Mouse (Mus musculus) v-Abl transformed pro-B cells (cell line): ENCODE results near the gene Thra.

ENCODE experiments used
- in situ Hi-C, 2 experiments: fragments of 400-800 bp; cut with MboI; formaldehyde crosslinking; loops; one replicate each; pipeline ENCODE4 v1.15.1; 2025; ENCODE audit not compliant: unreplicated experiment in 2 of 2

Gene Thra

DNA sequence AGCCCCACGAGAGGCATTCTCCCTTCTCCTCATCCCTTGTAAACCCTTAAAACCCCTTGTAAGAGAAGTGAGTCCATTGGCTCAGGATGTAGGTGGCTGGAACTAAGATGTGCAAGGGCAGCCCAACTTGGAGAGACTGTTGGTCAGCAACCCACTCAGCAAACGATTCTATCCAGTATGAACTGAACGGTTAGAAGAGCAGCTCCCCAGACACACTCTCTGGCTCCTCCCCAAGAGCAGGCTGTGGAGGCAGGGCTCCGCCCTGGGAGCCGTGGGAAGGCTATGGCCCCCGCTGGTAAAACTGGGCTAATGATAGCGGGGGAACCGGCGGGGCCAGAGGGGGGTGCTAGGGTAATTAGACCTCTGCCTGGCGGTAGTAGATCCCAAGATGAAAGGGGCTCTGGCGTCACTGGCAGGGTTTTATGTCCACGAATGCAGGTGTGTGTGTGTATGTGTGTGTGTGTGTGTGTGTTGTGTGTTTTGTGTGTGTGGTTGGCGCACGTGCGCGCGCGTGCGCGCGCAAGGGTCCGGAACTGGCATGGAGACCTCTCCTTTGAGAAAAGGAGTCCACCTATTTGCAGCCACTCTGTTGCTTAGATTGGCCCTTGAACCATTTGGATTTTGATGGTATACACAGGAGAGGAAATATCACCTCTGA lies at the start of gene Thra:
Gene Thra, plus strand, starts transcription at position 246 of the 658 bp plus-strand sequence.
- in situ Hi-C loops: loop anchor here in 1 of 2 experiments (10.0 kb wide), 1 partner anchor 746 kb away; the partner anchor contains the start of gene Arl5c

DNA sequence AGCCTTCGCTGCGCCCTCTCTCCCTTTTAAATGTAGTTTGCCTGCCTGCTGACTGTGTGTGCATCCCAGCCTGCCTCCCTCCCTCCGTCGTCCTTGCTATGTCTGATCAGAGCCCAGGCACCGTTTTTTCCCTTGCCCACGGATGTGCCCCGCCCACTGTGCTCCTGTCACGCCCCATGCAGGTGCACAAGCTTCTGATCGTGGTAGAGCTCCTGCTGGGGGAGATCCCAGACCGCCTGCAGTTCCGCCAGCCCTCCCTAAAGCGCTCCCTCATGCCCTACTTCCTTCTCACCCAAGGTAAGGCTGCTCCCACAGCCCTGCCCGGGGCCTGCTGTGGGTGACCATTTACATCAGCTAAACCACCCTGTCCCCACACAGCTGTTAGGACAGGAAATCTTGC lies 47.2 kb upstream of the Thra start:
- in situ Hi-C loops: no loop called here

DNA sequence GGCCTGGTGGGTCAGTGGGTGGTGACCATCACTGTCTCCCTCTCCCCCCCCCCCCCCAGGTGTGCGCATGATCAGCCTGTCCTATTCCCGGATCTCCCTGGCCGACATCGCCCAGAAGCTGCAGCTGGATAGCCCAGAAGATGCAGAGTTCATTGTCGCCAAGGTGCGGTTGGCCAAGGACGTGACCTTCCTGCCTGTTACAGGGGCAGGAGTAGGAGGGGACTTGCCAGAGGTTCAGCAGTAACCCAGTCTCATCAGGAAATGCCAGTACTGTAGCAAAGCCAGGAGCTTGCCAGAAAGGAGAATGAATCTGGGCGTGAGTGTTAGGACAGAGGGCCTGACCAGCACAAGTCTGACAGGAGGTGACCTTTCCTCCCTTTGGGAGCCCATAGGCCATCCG lies 46.7 kb upstream of the Thra start:
- in situ Hi-C loops: no loop called here

DNA sequence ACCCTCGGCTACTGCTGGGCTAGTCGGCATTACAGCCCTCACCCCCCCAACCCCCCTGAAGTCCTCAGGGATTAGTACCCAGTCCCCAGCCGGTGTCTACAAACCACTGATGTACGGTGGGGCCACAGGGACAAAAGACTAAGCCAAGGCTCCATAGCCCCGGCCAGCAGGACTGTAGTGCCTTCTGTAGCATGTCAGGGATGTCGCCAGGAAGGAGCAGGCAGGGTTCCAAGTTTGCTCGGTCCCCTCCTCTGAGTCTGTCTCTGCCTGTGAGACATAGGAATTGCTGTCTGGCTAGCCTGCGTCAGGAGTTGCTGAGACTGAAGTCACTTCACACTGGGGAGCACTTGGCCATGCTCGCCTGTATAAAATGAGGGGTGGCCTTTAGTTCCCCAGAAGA lies 46.1 kb upstream of the Thra start:
- in situ Hi-C loops: no loop called here

DNA sequence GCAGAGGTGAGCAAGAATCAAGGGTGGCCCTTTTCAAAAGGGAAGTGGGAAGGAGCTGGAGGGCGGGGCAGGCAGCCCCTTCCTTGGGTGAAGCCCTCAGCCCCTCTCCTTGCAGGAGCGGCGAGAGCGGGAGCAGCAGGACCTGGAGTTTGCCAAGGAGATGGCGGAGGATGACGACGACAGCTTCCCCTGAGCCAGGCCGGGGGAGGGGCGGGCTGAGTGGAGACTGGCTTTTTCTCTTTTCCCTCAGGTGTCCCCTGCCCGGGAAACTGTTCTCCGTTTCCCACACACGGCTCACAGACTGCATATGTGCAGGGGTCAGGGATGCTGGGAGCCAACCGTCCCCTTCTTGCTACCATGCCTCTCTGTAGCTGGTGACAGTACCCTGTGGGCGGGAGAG lies 45.0 kb upstream of the Thra start:
- in situ Hi-C loops: loop anchor here in 1 of 2 experiments (5.0 kb wide), 1 partner anchor 217 kb away; no protein-coding TSS in a partner anchor

DNA sequence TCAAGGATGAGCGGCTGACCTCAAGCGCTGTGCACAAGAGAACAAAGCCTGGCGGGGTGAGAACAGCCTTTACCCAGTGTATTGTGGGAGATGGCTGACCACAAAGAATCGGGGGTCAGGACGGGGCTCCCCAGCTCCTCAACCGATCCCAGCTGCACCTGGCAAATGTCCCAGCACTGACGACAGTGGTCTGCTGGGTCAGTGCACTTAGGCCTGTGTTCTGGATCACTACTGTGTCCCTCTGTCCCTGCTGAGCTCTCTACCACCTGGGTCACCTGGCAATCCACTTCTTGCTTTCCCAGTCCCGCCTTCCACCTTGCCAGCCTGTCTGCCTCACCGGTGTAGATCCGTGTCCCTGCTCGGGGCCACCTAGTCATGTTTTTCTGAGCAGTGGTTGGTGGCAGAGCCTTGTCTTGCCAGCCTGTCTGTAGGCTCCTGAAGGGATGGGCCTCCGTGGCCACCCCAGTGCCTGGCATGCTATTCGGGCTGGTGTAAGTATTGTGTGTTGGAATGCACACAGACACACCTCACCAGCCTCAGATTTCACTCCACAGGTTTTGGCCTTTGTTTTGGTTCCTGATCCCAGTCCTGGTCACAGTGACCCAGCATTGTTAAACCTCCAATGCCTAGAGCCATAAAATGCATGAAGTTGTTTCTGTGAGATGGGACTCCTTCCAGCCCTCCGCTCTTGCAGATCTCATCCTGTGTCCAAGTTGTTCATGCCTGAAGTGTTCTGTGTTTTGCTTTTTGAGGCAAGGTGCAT lies 43.8 kb upstream of the Thra start:
- in situ Hi-C loops: loop anchor here in 1 of 2 experiments (5.0 kb wide), 1 partner anchor 216 kb away; no protein-coding TSS in a partner anchor

DNA sequence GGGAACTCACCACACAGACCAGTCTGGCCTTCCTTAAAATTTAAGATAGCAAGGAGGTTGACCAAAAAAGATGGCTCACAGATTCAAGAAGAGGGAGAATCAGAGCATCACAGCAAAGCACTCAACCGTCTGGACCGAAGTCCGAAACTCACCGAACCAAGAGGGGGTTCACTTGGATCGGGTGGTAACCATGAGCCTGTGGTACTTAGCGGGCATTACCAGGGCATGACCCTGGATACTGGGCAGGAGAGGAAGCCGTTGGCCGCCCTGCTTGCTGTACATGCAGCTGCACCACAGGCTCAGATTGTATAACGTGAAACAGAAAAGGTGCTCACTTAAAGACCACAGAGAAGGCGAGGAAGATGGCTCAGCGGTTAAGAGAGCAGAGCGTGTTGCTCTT lies 43.2 kb upstream of the Thra start:
- in situ Hi-C loops: loop anchor here in 1 of 2 experiments (5.0 kb wide), 1 partner anchor 215 kb away; no protein-coding TSS in a partner anchor

DNA sequence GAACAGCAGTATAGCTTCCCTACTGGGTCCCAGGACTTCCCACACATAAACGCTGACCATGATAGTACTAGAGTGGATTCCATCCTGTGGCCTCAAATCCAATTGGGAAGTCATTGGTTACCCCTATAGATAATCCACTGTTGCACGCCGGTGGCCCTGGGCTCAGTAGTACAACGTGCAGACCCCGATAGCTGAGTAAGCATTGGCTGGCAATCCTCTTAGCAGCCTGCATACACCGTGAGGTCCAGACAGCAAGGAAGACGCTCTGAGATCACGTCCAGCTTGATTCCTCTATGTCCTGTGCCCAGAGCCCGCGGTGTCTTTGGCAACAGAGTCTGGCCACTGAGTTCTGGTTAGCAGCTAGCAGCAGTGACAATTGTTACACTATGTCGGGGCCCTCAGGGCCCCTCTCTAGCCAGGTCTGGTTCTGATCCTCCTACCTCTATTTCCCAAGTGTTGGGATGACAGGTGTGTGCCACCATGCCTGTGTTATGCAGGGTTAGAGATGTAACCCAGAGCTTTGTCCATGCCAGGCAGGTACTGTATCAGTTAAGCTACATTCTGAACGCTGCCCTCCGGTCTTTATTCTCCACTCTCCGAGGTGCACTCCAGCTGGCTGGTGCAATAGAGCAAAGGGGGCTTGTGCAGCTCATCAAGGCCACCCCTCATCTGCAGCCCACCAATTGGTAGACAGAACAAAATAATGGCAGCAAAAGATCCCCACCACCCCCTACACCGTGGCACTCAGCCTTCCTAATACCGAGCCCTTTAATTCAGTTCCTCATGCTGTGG lies 41.4 kb upstream of the Thra start:
- in situ Hi-C loops: loop anchor here in 1 of 2 experiments (5.0 kb wide), 1 partner anchor 213 kb away; no protein-coding TSS in a partner anchor

DNA sequence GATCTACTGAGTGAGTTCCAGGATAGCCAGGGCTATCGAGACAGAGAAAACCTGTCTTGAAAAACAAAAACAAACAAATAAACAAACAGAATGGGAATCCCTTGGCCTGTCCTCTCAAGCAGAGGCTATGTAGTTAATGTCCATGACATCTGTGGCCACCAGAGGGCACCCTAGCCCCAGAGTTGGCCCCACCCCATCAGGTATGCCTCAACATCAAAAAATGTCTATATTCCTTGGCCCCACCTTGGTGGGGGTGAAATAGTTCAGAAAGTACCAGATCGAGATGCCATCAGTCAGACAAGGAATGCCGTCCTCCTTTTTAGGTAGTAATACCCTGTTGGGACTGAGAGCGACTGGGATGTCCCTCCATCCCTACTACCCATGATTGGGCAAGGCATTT lies 40.5 kb upstream of the Thra start:
- in situ Hi-C loops: loop anchor here (5.0 to 25.0 kb wide), 2 partner anchors 212 to 1612 kb away; partner anchors contain the start of gene Eif1 (in 1 of the 2)

DNA sequence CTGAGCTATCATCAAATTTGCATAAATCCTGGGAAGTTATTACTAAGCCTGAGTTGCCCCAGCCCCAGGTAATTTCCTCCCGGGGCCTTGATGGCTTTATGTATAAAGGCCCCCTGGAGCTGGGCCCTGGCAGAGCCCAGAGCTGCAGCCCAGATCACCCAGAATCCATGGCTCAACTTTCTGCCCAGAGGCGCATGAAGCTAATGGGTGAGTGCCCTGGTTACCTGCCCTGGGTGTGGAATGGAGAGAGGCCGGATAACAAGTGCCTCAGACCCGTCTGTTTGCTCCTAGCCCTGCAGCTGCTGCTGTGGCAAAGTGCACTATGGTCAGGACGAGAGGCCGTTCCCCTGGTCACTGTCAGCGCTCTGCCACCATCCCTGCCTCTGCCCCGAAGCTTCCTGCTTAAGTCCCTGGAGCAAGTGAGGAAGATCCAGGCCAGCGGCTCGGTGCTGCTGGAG lies 39.2 kb upstream of the Thra start, which contains the start of gene Csf3:
Gene Csf3, plus strand, starts transcription at position 51 of the 458 bp plus-strand sequence.
- in situ Hi-C loops: loop anchor here (5.0 to 25.0 kb wide), 2 partner anchors 211 to 1611 kb away; partner anchors contain the start of gene Eif1 (in 1 of the 2)

DNA sequence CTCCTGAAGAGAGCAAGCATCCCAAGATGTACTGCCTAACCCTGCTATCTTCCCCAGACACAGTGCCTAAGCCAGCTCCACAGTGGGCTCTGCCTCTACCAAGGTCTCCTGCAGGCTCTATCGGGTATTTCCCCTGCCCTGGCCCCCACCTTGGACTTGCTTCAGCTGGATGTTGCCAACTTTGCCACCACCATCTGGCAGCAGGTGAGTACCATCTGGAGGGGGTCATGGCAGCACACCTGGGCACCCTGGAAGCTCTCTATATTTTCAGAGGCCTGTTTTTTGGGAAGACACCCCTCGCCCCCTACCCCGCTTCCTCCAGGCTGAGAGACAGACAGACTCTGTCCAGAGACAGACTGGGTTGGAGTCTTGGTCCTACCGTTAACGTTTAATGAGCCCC lies 38.1 kb upstream of the Thra start:
- in situ Hi-C loops: loop anchor here (5.0 to 25.0 kb wide), 2 partner anchors 210 to 1610 kb away; partner anchors contain the start of gene Eif1 (in 1 of the 2)

DNA sequence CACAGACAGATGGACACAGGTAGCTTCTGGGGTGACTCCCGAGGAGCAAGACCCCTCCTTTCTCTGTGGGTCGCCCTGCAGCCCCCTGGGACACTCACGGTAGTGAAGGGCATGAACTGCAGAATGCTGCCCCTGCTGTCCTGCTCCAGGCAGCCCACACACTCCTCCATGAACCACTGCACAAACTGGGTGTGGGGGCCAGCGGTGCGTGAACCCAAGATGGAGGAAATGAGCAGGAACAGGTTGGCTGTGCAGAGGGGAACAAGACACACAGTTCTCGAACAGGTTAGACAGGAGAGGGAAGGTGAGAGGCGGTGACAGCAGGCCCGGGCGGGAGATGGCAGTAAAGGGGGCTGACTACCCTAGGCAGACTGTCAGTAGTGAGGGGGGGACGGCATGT lies 35.4 kb upstream of the Thra start:
- in situ Hi-C loops: loop anchor here in 1 of 2 experiments (25.0 kb wide), 1 partner anchor 1607 kb away; the partner anchor contains the start of gene Eif1

DNA sequence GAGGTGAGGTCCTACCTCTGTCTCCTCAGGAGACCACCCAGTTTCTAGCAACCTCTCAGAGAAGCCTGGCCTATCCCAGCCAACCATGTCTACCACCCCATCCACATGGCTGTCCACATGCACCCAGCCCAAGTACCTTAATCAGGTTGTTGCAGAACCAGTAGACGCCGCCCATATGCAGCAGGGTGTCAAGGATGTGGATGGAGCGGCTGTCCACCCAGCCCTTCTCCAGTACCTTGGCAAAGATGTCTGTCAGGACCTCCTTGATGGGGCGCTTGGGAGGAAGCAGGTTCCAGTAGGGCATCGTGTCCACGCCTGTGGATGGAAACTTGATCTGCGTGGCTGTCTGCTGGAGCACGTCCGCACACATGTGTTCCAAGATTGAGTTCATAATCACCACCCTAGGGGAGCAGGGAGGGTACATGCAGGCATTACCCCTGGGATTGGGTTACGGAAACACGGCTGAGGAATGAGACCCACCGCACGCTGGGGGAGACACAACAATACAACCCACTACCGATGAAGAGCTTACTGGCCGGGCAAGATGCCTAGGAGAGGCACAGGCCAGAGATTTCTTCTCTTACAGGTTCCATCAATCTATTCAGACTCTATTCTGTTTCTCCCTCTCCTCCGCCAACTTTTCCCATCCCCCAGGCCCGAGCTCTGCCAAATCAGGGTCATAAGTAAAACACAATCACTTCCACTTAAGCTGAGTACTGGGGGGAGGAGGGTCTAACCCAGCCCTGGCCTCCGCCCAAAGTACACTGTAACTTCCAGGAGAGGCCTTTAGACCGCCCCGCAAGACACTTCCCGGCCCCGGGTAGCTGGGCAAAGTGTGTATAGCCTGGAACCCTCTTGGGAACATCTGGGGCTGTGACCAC lies 32.8 kb upstream of the Thra start:
- in situ Hi-C loops: loop anchor here in 1 of 2 experiments (25.0 kb wide), 1 partner anchor 1605 kb away; the partner anchor contains the start of gene Eif1

DNA sequence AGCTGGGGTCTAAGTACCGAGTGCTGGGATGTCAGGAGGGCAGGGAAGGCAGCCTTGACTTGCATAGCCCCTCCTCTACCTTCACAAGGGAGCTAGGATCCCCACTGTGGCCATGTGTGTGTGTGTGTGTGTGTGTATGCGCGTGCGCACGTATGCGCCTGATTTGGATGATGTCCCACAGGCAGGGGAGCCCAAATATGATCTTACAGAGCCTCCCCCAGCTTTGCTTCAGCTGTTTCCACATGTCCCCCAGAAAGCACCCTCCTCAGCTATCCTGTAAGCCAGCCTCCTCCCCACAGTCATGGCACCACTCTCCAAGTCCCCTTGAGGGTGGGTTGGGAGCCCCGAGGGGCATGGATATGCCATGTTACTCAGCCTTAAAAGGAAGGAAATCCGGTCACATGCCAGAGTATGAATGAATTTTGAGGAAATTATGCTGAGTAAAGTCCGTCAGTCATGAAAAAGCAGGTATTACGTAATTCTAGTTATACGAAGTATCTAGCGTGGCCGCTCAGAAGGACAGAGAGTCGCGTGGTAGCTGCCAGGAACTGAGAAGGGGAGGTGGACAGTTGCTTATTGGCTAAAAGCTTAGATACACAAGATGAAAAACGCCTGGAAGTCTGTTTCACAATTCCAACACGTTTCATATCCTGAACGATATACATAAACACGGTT lies 32.0 kb upstream of the Thra start:
- in situ Hi-C loops: loop anchor here in 1 of 2 experiments (25.0 kb wide), 1 partner anchor 1604 kb away; the partner anchor contains the start of gene Eif1

DNA sequence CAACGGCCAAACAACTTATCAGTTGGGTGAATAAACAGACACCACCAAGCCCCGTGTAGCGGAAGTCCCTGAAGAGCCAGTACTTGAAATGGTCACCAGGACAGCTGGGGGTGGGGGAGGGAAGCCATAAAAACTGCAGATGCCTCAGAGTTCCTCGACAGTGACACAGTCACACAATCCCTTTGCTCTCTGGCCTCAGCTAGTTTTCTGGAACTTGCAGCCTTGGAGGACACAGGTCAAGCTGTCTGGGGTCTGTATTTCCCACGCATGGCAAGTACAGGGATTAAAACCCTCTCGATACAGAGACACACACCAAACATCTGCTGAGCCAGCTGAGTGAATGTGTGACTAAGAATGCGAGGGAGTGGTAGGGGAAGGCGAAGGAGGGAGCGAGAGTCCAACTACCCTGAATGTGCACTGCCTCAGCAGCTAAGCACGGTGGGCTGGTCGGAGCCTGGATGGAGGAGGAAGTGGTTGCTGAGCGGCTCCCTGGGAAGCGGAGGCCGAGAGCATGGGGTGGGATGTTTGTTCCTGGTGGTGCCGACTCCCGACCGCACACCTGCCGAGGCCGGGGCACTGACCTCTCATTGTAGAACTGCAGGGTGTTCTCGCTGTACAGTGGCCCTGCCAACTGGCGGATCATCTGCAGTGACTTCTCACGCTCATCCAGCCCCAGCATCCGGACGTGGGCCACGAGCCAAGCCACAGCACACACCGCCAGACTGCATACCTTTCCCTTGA lies 31.3 kb upstream of the Thra start:
- in situ Hi-C loops: loop anchor here in 1 of 2 experiments (25.0 kb wide), 1 partner anchor 1603 kb away; the partner anchor contains the start of gene Eif1

DNA sequence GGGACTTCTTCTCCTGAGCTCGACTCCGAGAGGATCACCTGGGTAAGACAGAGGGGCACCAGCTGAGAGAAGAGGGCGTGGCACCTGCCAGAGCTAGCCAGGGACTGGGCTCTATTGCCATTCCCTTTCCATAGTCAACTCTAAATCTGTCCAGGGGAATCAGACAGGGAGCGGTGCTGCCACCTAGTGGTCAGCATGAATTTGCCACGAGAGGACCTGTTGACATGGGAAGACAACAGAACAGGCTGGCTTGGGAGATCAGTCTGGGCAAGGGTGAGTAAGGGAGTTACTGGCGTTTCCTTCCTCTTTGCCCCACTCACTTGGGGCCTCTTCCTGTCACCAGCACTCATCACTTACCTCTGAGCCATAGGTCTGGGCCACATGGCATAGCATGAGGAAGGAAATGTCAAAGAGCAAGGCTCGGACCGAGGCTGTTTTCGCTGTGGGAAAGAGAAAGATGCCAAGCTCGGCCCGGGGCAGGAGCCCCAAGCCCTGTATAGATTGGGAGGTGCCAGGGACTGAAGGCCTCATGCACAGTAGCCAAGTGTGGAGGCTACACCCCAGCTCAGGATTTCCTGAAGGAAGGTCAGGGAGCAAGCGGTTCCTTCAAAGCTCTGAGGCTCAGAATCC lies 29.9 kb upstream of the Thra start:
- in situ Hi-C loops: loop anchor here (5.0 to 25.0 kb wide), 3 partner anchors 77 to 1602 kb away; partner anchors contain the start of gene Eif1 (in 1 of the 2)

DNA sequence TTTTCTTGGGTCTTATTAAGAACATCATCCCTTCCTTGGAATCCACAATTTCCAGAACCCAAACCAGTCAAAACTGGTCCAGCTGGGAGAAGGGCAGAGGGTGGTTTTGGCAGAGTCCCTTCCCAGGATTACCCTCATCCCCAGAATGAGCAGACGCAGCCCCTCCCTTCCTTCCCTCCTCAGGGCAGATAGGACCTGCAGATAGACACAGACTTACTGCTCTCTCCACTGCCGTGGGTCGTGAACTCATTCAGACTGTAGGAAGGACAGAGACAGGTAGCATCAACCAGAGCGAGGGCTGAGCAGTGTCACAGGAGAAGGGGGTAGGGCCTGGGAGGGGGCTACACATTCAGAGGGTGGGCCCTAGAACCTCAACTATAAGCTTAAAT lies 29.4 kb upstream of the Thra start:
- in situ Hi-C loops: loop anchor here (5.0 to 25.0 kb wide), 3 partner anchors 76 to 1601 kb away; partner anchors contain the start of gene Eif1 (in 1 of the 2)
